Mouse (Mus musculus) lung, adult 2 months (tissue): Measurements from ENCODE around the gene Rpn1. TPM values are rescaled to one million over a fixed set of nuclear protein-coding genes. Genes with fewer than 3 reads are reported as not detected.
A peak's percentile ranks its signal among the peaks of the same experiment; 100 is the strongest.
"Not testable (repeated sequence)": the region's sequence is repeated elsewhere in the genome, so short reads cannot be mapped to it uniquely, and the experiment has no call there.

Experiments
- DNase-seq: peaks from one replicate; pipeline ENCODE4 v3.0.0; 2022
- H3K4me1 ChIP-seq: fragments of 200-500 bp; 2 replicates; pipeline ENCODE4 v1.6.1; 2011; ENCODE audit warnings: low read length; ENCODE audit not compliant: control insufficient read depth, insufficient read depth
- H3K4me3 ChIP-seq: fragments of 200-500 bp; replicated peaks from 2 replicates; pipeline ENCODE3; 2011; ENCODE audit warnings: low read depth, mild to moderate bottlenecking, control low read depth, low read length; ENCODE audit errors: extremely low read depth
- CTCF ChIP-seq: fragments of 200-500 bp; IDR thresholded peaks from 2 replicates; pipeline ENCODE4 v1.5.1; 2011; ENCODE audit warnings: mild to moderate bottlenecking, low read length, control low read depth; ENCODE audit not compliant: insufficient read depth
- POLR2A ChIP-seq: fragments of 200-500 bp; IDR thresholded peaks from 2 replicates; pipeline ENCODE4 v1.6.1; 2011; ENCODE audit warnings: low read depth, mild to moderate bottlenecking, control low read depth, low read length, borderline replicate concordance; ENCODE audit errors: extremely low read depth
- WGBS: fragments of 180-500 bp; shearing (Covaris S2); methylation state at CpG from one replicate; pipeline ENCODE4 v1.1.7; 2018; 5-methylcytosine and 5-hydroxymethylcytosine counted together
- polyA plus RNA-seq: library from polyadenylated mRNA; depleted of rRNA; stranded (reverse); fragments of >200 nt; gene quantifications from 2 replicates; pipeline ENCODE4 v1.2.3, GENCODE M21; 2012

Rpn1 gene
- polyA plus RNA-seq, 1 experiment = 179 TPM

- DNase-seq = no peak
- TF ChIP-seq POLR2A (no peak), CTCF (no peak)
Observed at GRCm38 (mm10) chr6:88116347-88117183, 32.3 kb downstream of the Rpn1 start.

GRCm38 (mm10) chr6:88117184-88117575 is 32.9 kb downstream of the Rpn1 start:
- TF ChIP-seq CTCF (no peak), POLR2A (no peak)
- DNase-seq = no peak
- 84% methylated on average over 10 of the region's 10 CpGs for WGBS
- Histone ChIP-seq H3K4me3 (no peak overlapping the region), H3K4me1 (no peaks in the 10 kb centered on the region)

More at GRCm38 (mm10) chr6:88116347-88117183, 32.3 kb downstream of the Rpn1 start:
- H3K4me3 ChIP-seq = no peak overlapping the region
- H3K4me1 ChIP-seq = no peaks in the 10 kb centered on the region
- 69% methylated on average over 21 of the region's 21 CpGs for WGBS

- no peak overlapping the region for H3K4me3 ChIP-seq
- 78% methylated on average over 5 of the region's 5 CpGs for WGBS
- H3K4me1 ChIP-seq = peaks cover 5% of the 10 kb centered on the region
- no peak for TF ChIP-seq POLR2A
- 0 out of 2 replicates have a peak, but pooled peaks have one; percentile 4 for TF ChIP-seq CTCF
- no peak for DNase-seq
Observed at GRCm38 (mm10) chr6:88119309-88119708, 35.0 kb downstream of the Rpn1 start.

- DNase-seq = no peak
- TF ChIP-seq POLR2A (no peak), CTCF (no peak)
- 84% methylated on average over 7 of the region's 7 CpGs for WGBS
- no peak overlapping the region for H3K4me3 ChIP-seq
- peaks cover 10% of the 10 kb centered on the region for H3K4me1 ChIP-seq
Observed at GRCm38 (mm10) chr6:88120813-88121212, 36.5 kb downstream of the Rpn1 start.

- WGBS = 65% methylated on average over 2 of the region's 2 CpGs
- peaks cover 10% of the 10 kb centered on the region for H3K4me1 ChIP-seq
- DNase-seq = no peak
- H3K4me3 ChIP-seq = no peak overlapping the region
- TF ChIP-seq POLR2A (no peak), CTCF (no peak)
Observed at GRCm38 (mm10) chr6:88121781-88122180, 37.5 kb downstream of the Rpn1 start.

- TF ChIP-seq CTCF (peak; percentile 60), POLR2A (no peak)
- no peak overlapping the region for H3K4me3 ChIP-seq
- H3K4me1 ChIP-seq = peaks cover 10% of the 10 kb centered on the region
- WGBS = 54% methylated on average over 11 of the region's 11 CpGs
- DNase-seq = no peak
Observed at GRCm38 (mm10) chr6:88123150-88123857, 39.0 kb downstream of the Rpn1 start.

- TF ChIP-seq POLR2A (no peak), CTCF (peak; percentile 76)
- Histone ChIP-seq H3K4me1 (peaks cover 10% of the 10 kb centered on the region), H3K4me3 (no peak overlapping the region)
- 3% methylated on average over 9 of the region's 9 CpGs for WGBS
- peak; percentile 63 for DNase-seq
Observed at GRCm38 (mm10) chr6:88123858-88124261, 39.6 kb downstream of the Rpn1 start.

- 61% methylated on average over 4 of the region's 4 CpGs for WGBS
- no peak overlapping the region for H3K4me3 ChIP-seq
- peaks cover 10% of the 10 kb centered on the region for H3K4me1 ChIP-seq
- TF ChIP-seq POLR2A (no peak), CTCF (no peak)
- DNase-seq = no peak
Observed at GRCm38 (mm10) chr6:88124551-88124950, 40.3 kb downstream of the Rpn1 start.

GRCm38 (mm10) chr6:88125815-88126214 is 41.5 kb downstream of the Rpn1 start:
- not testable (repeated sequence) for H3K4me3 ChIP-seq, H3K4me1 ChIP-seq
- 75% methylated on average over 10 of the region's 10 CpGs for WGBS
- peak; percentile 34 for DNase-seq

- Histone ChIP-seq H3K4me1 (peaks cover 19% of the 10 kb centered on the region), H3K4me3 (no peak overlapping the region)
- no peak for DNase-seq
- 49% methylated on average over 5 of the region's 5 CpGs for WGBS
- TF ChIP-seq POLR2A (no peak), CTCF (no peak)
Observed at GRCm38 (mm10) chr6:88131521-88131920, 47.2 kb downstream of the Rpn1 start.
